In the genomic region with DNA sequence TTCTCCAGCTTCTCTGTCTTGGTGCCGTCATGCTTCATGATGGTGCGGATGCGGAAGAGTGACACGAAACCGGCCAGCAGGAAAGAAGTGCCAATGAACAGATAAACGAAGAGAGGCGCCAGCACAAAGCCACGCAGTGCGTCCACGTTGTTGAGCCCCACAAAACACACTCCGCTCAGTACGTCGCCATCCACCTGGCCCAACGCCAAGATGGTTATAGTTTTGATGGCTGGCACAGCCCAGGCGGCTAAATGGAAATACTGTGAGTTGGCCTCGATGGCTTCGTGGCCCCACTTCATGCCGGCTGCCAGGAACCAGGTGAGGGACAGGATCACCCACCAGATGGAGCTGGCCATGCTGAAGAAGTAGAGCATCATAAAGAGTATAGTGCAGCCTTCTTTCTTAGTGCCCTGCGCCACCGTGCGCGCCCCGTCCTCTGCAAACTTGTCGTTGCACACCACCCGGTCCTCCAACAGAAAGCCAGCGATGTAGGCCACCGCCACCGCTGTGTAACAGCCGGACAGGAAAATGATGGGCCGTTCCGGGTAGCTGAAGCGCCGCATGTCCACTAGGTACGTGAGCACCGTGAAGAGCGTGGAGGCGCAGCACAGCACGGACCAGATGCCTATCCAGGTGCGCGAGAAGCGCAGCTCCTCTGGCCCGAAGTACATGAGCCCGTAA, we compare ENCODE assay signal across 8 mouse cellular contexts. TPM values are rescaled to one million over a fixed set of nuclear protein-coding genes. Genes with fewer than 3 reads are reported as not detected.
DNase-seq lines count a peak whose midpoint lies in the region; ATAC-seq and TF ChIP-seq lines count a peak whose summit lies in the region.

No protein-coding gene starts in this region.

- peak overlapping the region; percentile 90; the same call in 1 of the 2 replicates for H3K27ac ChIP-seq in hindbrain, postnatal 0 days
- H3K27ac ChIP-seq in limb, embryonic 10.5 days, result peak overlapping the region; percentile 98
- H3K27ac ChIP-seq in midbrain, embryonic 14.5 days (replicated peaks; ENCODE audit: low read depth, low read length), result peak overlapping the region; percentile 99

- H3K9ac ChIP-seq in hindbrain, postnatal 0 days (replicated peaks; ENCODE audit: low read length), result peak overlapping the region; percentile 79
- peak overlapping the region; percentile 96 for H3K9ac ChIP-seq in midbrain, embryonic 14.5 days (replicated peaks; ENCODE audit: low read length)

- DNase-seq in R1 (ENCODE audit: low read depth, low spot score), result peak; percentile 50
- DNase-seq in cerebellum, adult 9-11 months, result peak; percentile 68
- DNase-seq in frontal cortex, postnatal 14 days (ENCODE audit: low spot score in 2 of 2), result peak; percentile 13 to 27
- DNase-seq in hindbrain, postnatal 0 days (ENCODE audit: low spot score), result peak; percentile 73
- DNase-seq in limb, embryonic 10.5 days (ENCODE audit: low spot score), result peak; percentile 60
- peak; percentile 77 for DNase-seq in midbrain, embryonic 14.5 days
- peak; percentile 23 for DNase-seq in urinary bladder, postnatal 10 days (ENCODE audit: low spot score)
- DNase-seq in thymus, adult 18-20 months, result no peak

- H3K36me3 ChIP-seq in hindbrain, postnatal 0 days (ENCODE audit: insufficient read depth, low read length), result no peaks in the 10 kb centered on the region
- H3K36me3 ChIP-seq in limb, embryonic 10.5 days, result peaks cover 15% of the 10 kb centered on the region
- peaks cover 8% of the 10 kb centered on the region; the same call in 1 of the 2 replicates for H3K36me3 ChIP-seq in midbrain, embryonic 14.5 days (ENCODE audit: control insufficient read depth, insufficient read depth, low read length)

- WGBS in hindbrain, postnatal 0 days, result 2% methylated on average over 43 of the region's 43 CpGs
- WGBS in limb, embryonic 10.5 days, result 4% methylated on average over 43 of the region's 43 CpGs
- under 1% methylated on average over 43 of the region's 43 CpGs for WGBS in midbrain, embryonic 14.5 days

- H3K9me3 ChIP-seq in hindbrain, postnatal 0 days (ENCODE audit: low read length), result no peaks in the 10 kb centered on the region
- no peaks in the 10 kb centered on the region for H3K9me3 ChIP-seq in limb, embryonic 10.5 days (replicated peaks)
- no peaks in the 10 kb centered on the region for H3K9me3 ChIP-seq in midbrain, embryonic 14.5 days (ENCODE audit: control insufficient read depth, low read length)

- TF ChIP-seq CTCF in hindbrain, postnatal 0 days (IDR thresholded peaks at IDR 0.05; ENCODE audit: low read depth), result peak; percentile 46

- H3K4me3 ChIP-seq in hindbrain, postnatal 0 days (ENCODE audit: low read length), result peak overlapping the region; percentile 91
- H3K4me3 ChIP-seq in limb, embryonic 10.5 days, result peak overlapping the region; percentile 93
- H3K4me3 ChIP-seq in midbrain, embryonic 14.5 days (replicated peaks; ENCODE audit: low read depth, low read length), result peak overlapping the region; percentile 90

- peaks cover 3% of the 10 kb centered on the region; the same call in 1 of the 2 replicates for H3K4me1 ChIP-seq in hindbrain, postnatal 0 days (ENCODE audit: insufficient read depth, low read length)
- peaks cover 46% of the 10 kb centered on the region for H3K4me1 ChIP-seq in limb, embryonic 10.5 days
- peaks cover 7% of the 10 kb centered on the region for H3K4me1 ChIP-seq in midbrain, embryonic 14.5 days (ENCODE audit: control insufficient read depth, insufficient read depth, low read length)

- peak; percentile 1; the same call in 1 of the 2 replicates for ATAC-seq in hindbrain, postnatal 0 days
- ATAC-seq in midbrain, embryonic 14.5 days (ENCODE audit: low FRiP score, low TSS enrichment), result peak; percentile 0; the same call in 1 of the 2 replicates

- H3K27me3 ChIP-seq in hindbrain, postnatal 0 days (ENCODE audit: insufficient read depth, low read length), result no peaks in the 10 kb centered on the region
- no peaks in the 10 kb centered on the region for H3K27me3 ChIP-seq in limb, embryonic 10.5 days (ENCODE audit: low read depth, poor library complexity, severe bottlenecking)
- no peaks in the 10 kb centered on the region for H3K27me3 ChIP-seq in midbrain, embryonic 14.5 days (ENCODE audit: control insufficient read depth, insufficient read depth, low read length)

- H3K4me2 ChIP-seq in hindbrain, postnatal 0 days (ENCODE audit: low read depth, low read length), result peak overlapping the region; percentile 96
- peak overlapping the region; percentile 91 for H3K4me2 ChIP-seq in midbrain, embryonic 14.5 days (ENCODE audit: low read length)

RNA-seq across cellular contexts. Expression of a gene that starts 1.7 kb away (rescaled TPM):
- total RNA-seq in hindbrain, postnatal 0 days (2014; rRNA removed), result 59.9 and 65.8 TPM in 2 replicates
- 7.1 and 8.1 TPM in 2 replicates for polyA plus RNA-seq in hindbrain, postnatal 0 days (2015; fragmentation: Nextera tagmentation; extraction: Ambion mirVana)
- polyA plus RNA-seq in limb, embryonic 10.5 days (2016; fragmentation: Nextera tagmentation; extraction: Ambion mirVana), result 20.9 and 25.7 TPM in 2 replicates
- 38.6 and 44.3 TPM in 2 replicates for polyA plus RNA-seq in midbrain, embryonic 14.5 days (2014; fragmentation: Nextera tagmentation; extraction: Ambion mirVana)

Comparison
In these comparisons a context has a peak if more than half of its experiments do, and no peak if none do; other contexts are left out.
1. DNase-seq: peak in R1 (single experiment), cerebellum, adult 9-11 months (single experiment), frontal cortex, postnatal 14 days (2 of 2), hindbrain, postnatal 0 days (single experiment), limb, embryonic 10.5 days (single experiment), midbrain, embryonic 14.5 days (single experiment) and urinary bladder, postnatal 10 days (single experiment); none in thymus, adult 18-20 months (0 of 2).
2. Peak in every context shown above with its lines, with median percentiles within 50 percentile points of each other: H3K27ac ChIP-seq and H3K4me3 ChIP-seq.